ENCODE assay signal across 1 mouse cellular context in the genomic region with DNA sequence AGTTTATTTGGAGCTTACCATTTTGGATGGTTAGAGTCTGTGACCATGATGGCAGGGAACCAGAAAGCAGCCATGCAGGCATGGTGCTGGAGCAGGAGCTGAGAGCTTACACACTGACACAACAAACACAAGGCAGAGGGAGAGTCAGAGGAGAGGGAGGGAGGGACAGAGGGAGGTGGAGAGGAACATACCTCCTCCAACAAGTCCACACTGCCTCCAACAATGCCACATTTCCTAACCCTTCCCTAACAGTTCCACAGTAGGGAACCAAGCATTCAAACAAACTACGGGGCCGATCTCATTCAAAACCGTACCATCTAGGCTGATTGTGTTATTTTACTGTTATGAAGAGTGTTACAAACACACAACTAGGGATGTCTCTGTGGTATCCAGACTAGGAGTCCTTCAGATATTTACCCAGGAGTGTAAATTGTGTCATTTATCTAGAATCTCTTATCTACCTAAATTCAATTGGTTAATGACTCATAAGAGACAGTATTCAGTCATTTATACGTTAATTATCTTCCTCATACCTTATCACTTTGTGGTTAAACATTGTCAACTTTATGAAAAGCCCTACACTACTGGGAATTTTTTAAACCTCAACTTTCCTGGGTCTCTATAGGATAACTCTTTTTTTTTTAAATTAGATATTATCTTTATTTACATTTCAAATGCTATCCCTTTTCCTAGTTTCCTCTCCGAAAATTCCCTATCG.
TF ChIP-seq lines count a peak whose summit lies in the region.

No protein-coding gene starts in this region.

TF ChIP-seq in MEL, 35 proteins besides CTCF, POLR2A, EP300 and RAD21:
- peak; percentile 51; the same call in 1 of the 2 replicates for TF ChIP-seq GATA1 (IDR thresholded peaks at IDR 0.05; ENCODE audit: low read depth, low read length)
- TF ChIP-seq RCOR1 (IDR thresholded peaks at IDR 0.05; ENCODE audit: low read depth, low read length) = no peak
- TF ChIP-seq USF2 (IDR thresholded peaks at IDR 0.05; ENCODE audit: borderline replicate concordance in 1 of 2, insufficient read depth in 1 of 2, low read depth in 1 of 2, low read length in 2 of 2) = no peak
- no peak for TF ChIP-seq TCF12 (IDR thresholded peaks at IDR 0.05; ENCODE audit: low read depth, low read length)
- TF ChIP-seq USF1 (IDR thresholded peaks at IDR 0.05; ENCODE audit: low read depth, low read length) = no peak
- TF ChIP-seq MAFK (IDR thresholded peaks at IDR 0.05; ENCODE audit: borderline replicate concordance, low read depth, low read length) = no peak
- no peak for TF ChIP-seq ZMIZ1 (IDR thresholded peaks at IDR 0.05; ENCODE audit: low read depth, low read length)
